Mouse (Mus musculus) liver, embryonic 16.5 days (tissue): ENCODE data around the gene Ppp6r1. TPM values are rescaled to one million over a fixed set of nuclear protein-coding genes. Genes with fewer than 3 reads are reported as not detected.

Experiments used
- ATAC-seq: fragments of 200-750 bp; cut with Nextera tagmentation; 2 replicates; pipeline ENCODE4 v1.8.0; 2017; ENCODE audit warnings: low read depth, mild to moderate bottlenecking, moderate number of reproducible peaks, moderate library complexity
- H3K27ac ChIP-seq: fragments of 300-500 bp; sonication (generic); 2 replicates; pipeline ENCODE4 v1.5.1; 2014; ENCODE audit warnings: mild to moderate bottlenecking, low read length
- H3K27me3 ChIP-seq: fragments of 300-500 bp; sonication (generic); 2 replicates; pipeline ENCODE4 v1.6.1; 2014; ENCODE audit warnings: low read depth, low read length, mixed read lengths; ENCODE audit not compliant: control insufficient read depth, insufficient read depth
- H3K36me3 ChIP-seq: fragments of 300-500 bp; sonication (generic); 2 replicates; pipeline ENCODE4 v1.6.1; 2014; ENCODE audit warnings: mild to moderate bottlenecking; ENCODE audit not compliant: control insufficient read depth, insufficient read depth
- H3K4me1 ChIP-seq: fragments of 300-500 bp; sonication (generic); 2 replicates; pipeline ENCODE4 v1.6.1; 2014; ENCODE audit warnings: low read depth, low read length, mixed read lengths; ENCODE audit not compliant: control insufficient read depth
- H3K4me2 ChIP-seq: fragments of 300-500 bp; sonication (generic); 2 replicates; pipeline ENCODE4 v1.6.1; 2014; ENCODE audit warnings: low read depth, low read length, mixed read lengths
- H3K4me3 ChIP-seq: fragments of 300-500 bp; sonication (generic); 2 replicates; pipeline ENCODE4 v1.5.1; 2014; ENCODE audit warnings: low read depth, mild to moderate bottlenecking, low read length
- H3K9ac ChIP-seq: fragments of 300-500 bp; sonication (generic); 2 replicates; pipeline ENCODE4 v1.6.1; 2014; ENCODE audit warnings: low read depth, low read length
- H3K9me3 ChIP-seq: fragments of 300-500 bp; sonication (generic); replicated peaks from 2 replicates; pipeline ENCODE4 v1.6.1; 2016; ENCODE audit warnings: low read length; ENCODE audit not compliant: control insufficient read depth
- WGBS: fragments of 180-500 bp; shearing (Covaris S2); extraction: QIAGEN DNeasy Blood & Tissue Kit; methylation state at CpG from one replicate; pipeline ENCODE4 v1.1.7; 2014; ENCODE audit not compliant: insufficient replicate concordance; 5-methylcytosine and 5-hydroxymethylcytosine counted together
- polyA plus RNA-seq: library from polyadenylated mRNA; unstranded; fragments of >200 nt; fragmentation: Nextera tagmentation; extraction: Ambion mirVana; gene quantifications from 2 replicates; pipeline ENCODE4 v1.2.1, GENCODE M21; 2015

The Ppp6r1 gene
- polyA plus RNA-seq, 1 experiment from 2014 or later: 3.4 TPM

DNA sequence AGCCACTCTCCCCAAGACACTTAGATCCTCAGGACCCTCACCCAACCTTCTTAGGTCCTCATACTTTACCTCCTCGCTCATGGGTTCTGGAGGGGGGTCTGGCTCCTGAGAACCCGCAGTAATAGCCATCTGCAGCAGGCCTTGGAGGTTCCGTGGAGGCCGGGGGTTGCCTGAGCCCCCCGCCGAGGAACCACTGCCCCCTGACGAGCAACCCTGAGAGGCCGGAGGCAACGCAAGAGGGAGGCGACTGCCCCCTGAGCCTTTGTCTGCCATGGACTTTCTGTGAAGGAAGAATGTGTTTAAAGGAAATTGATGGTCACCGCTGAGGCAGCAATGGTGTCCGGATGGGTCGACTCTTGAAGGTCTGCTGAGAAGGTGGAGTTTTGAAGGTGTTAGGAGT, 25.4 kb upstream of the Ppp6r1 start:
- Histone ChIP-seq H3K9me3 (no peaks in the 10 kb centered on the region), H3K27ac (no peak overlapping the region; the same call in 1 of the 2 replicates), H3K9ac (peak overlapping the region; percentile 68), H3K4me2 (peak overlapping the region; percentile 74), H3K27me3 (no peaks in the 10 kb centered on the region), H3K4me3 (peak overlapping the region; percentile 86), H3K36me3 (peaks cover 5% of the 10 kb centered on the region; the same call in 1 of the 2 replicates), H3K4me1 (peaks cover 9% of the 10 kb centered on the region)
- ATAC-seq: no peak
- WGBS: 2% methylated on average over 13 of the region's 13 CpGs

DNA sequence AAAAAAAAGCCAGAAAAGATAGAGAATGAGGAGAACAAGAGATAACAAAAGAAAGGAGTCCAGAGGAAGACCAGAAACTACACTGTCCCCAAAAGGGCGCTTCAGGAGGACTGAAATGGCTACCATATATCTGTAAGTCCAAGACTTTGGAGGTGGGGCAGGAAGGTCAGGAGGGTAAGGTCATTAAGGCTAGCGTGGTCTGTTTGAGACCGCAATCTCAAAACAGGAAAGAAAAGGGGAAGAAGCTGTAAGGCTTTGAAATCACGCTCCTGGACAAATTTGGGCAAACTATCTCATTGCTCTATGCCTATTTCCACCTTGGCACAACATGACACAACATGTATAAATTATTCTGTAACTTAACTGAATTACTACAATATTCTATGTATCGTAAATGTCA, 24.5 kb upstream of the Ppp6r1 start:
- no peak overlapping the region for H3K9ac ChIP-seq
- H3K4me3 ChIP-seq: no peak overlapping the region
- no peak for ATAC-seq
- H3K27me3 ChIP-seq: no peaks in the 10 kb centered on the region
- WGBS: 51% methylated on average over 5 of the region's 5 CpGs
- peaks cover 5% of the 10 kb centered on the region; the same call in 1 of the 2 replicates for H3K36me3 ChIP-seq
- no peak overlapping the region for H3K4me2 ChIP-seq
- no peaks in the 10 kb centered on the region for H3K9me3 ChIP-seq
- no peak overlapping the region for H3K27ac ChIP-seq
- peaks cover 9% of the 10 kb centered on the region for H3K4me1 ChIP-seq

DNA sequence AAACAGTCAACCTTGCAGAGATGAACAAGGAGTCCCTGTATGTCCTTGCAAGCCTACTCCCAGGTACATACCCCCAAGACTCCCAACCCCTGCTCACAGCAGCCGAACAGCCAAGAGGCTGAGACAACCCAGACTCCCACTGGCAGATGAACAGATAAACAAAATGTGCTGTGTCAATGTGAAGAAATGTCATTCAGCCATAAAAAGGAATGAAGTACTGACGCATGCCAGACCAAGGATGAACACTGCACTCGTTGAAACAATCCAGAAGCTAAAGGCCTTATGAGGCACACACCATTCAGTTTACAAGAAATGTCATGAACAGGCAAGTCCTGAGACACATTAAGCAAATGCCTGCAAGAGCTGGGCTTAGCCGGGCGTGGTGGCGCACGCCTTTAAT, 16.4 kb upstream of the Ppp6r1 start:
- Histone ChIP-seq H3K4me1 (peaks cover 28% of the 10 kb centered on the region), H3K9ac (no peak overlapping the region), H3K27ac (no peak overlapping the region), H3K4me2 (no peak overlapping the region), H3K9me3 (no peaks in the 10 kb centered on the region), H3K4me3 (no peak overlapping the region), H3K27me3 (no peaks in the 10 kb centered on the region), H3K36me3 (no peaks in the 10 kb centered on the region)
- WGBS: 75% methylated on average over 7 of the region's 7 CpGs
- ATAC-seq: no peak

DNA sequence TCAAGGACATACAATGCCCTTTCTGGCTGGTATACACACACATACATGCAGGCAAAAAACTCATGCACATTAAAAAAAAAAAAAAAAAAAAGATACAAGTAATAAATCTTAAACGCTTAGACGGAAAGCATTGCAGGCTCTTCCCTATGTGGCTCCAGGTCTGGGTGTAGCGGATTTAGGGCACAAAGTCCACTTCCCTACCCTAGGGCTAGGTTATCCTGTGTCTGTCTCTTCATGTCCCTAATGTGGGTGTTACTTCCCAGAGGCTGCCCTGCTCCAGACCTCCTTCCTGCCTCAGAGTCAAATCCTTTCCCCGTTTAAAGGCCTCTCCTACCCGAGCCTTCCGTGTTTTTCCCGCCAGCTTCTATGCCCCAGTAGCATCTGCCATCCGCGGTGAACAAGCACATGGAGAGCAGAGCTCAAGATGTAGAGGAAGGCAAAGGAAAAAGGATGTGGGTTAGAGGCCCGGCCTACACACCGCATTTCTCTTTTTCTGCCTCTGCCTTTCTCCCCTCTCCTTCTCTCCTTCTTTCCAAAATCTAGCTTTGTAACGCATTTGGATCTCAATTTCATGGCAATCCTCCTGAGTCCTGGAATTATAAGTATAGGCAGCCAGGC, 15.4 kb upstream of the Ppp6r1 start:
- Histone ChIP-seq H3K36me3 (no peaks in the 10 kb centered on the region), H3K27ac (no peak overlapping the region), H3K4me1 (peaks cover 34% of the 10 kb centered on the region), H3K9me3 (no peaks in the 10 kb centered on the region), H3K27me3 (no peaks in the 10 kb centered on the region), H3K4me3 (no peak overlapping the region), H3K9ac (no peak overlapping the region), H3K4me2 (no peak overlapping the region)
- 70% methylated on average over 12 of the region's 12 CpGs for WGBS
- no peak for ATAC-seq

DNA sequence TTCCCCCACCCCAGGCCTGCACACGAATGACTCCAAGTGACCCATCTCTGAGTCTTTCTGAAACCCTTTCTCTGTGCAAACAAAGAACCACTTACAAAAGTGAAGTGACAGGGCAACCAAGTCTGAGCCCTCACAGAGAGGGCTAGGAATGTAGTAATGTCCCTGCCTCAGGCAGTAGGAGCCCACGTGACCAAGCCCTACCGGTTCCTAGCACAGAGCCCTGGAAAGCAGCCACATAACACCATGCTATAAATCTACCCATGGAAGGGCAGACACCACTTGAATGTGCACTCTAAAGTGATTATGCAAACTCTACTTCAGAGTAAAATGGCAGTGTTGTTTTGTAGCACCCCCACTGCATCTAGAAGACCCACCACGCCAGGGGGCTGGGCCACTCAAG, 13.1 kb upstream of the Ppp6r1 start:
- Histone ChIP-seq H3K4me2 (no peak overlapping the region), H3K9ac (0 out of 2 replicates have a peak overlapping the region, but pooled peaks have one; percentile 16), H3K27me3 (no peaks in the 10 kb centered on the region), H3K9me3 (no peaks in the 10 kb centered on the region), H3K4me1 (peaks cover 34% of the 10 kb centered on the region), H3K4me3 (no peak overlapping the region), H3K36me3 (peaks cover 5% of the 10 kb centered on the region), H3K27ac (peak overlapping the region; percentile 88)
- no peak for ATAC-seq
- 74% methylated on average over 4 of the region's 4 CpGs for WGBS

DNA sequence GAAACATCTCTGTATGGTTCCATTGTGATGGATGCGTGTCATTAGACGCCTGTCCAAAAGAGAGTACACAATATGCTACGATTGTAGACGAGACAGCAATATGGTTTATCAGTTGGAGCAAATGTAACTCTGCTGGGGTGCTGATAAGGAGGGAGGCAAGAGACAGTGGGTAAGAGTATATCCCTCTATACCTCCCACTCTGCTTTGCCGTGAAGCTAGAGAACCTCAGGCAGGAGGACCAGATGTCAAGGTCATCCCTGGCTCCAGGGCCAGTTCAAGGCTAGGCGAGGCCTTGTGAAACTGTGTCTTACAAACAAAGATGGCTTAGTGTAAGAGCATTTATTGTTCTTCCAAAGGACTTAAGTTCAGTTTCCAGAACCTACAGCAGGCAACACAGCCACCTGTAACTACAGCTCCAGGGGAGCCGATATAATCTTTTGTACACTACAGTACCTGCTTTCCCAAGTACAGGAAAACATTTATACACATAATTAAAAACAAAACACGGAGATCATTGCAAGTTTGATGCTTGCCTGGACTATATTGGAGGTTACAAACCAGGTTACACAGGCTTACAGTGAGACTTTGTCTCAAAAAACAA, 11.9 kb upstream of the Ppp6r1 start:
- Histone ChIP-seq H3K4me3 (no peak overlapping the region), H3K27ac (peak overlapping the region; percentile 88), H3K9ac (peak overlapping the region; percentile 46), H3K27me3 (no peaks in the 10 kb centered on the region), H3K9me3 (no peaks in the 10 kb centered on the region), H3K4me2 (peak overlapping the region; percentile 51), H3K36me3 (peaks cover 8% of the 10 kb centered on the region), H3K4me1 (peaks cover 32% of the 10 kb centered on the region)
- WGBS: 32% methylated on average over 8 of the region's 8 CpGs
- ATAC-seq: peak; percentile 98

DNA sequence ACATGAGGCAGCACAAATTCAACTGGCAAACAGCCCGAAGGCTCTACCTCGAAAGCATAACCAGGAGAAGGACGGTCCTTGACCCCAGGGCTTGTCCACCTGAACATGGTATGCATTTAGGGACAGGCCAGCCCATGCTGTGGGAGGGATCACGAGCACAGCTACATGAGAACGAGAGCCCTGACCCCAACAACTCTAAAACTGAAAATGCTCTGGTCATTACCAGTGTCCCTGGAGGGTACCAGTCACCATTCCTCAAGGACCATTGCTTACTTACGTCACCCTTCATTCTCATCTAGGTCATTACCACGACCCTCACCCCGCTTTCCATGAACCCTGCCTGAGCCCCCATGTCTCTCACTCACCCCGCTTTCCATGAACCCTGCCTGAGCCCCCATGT, 10.3 kb upstream of the Ppp6r1 start:
- no peak overlapping the region for H3K4me2 ChIP-seq
- ATAC-seq: no peak
- no peak overlapping the region for H3K9ac ChIP-seq
- H3K27ac ChIP-seq: no peak overlapping the region
- H3K4me1 ChIP-seq: peaks cover 28% of the 10 kb centered on the region
- no peaks in the 10 kb centered on the region for H3K27me3 ChIP-seq
- WGBS: 89% methylated on average over 9 of the region's 9 CpGs
- peaks cover 8% of the 10 kb centered on the region for H3K36me3 ChIP-seq
- H3K9me3 ChIP-seq: no peaks in the 10 kb centered on the region
- H3K4me3 ChIP-seq: no peak overlapping the region

DNA sequence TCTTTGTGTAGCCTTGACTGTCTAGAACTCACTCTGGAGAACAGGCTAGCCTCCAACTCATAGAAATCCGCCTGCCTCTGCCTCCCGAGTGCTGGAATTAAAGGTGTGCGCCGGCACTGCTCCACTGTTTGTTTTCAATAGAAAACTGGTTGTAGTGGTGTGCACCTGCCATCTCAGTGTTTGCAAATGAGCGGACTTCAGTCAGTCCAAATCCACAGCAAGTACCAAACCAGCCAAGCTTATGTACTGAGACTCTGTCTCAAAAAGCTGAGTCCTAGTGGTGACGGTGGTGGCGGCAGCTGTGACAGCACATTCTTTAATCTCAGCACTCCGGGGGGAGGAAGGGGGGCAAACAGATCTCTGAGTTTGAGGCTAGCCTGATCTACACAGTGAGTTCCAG, 9.7 kb upstream of the Ppp6r1 start:
- Histone ChIP-seq H3K9ac (no peak overlapping the region), H3K9me3 (no peaks in the 10 kb centered on the region), H3K27ac (no peak overlapping the region), H3K4me2 (no peak overlapping the region), H3K27me3 (no peaks in the 10 kb centered on the region), H3K4me1 (peaks cover 30% of the 10 kb centered on the region), H3K4me3 (no peak overlapping the region), H3K36me3 (peaks cover 8% of the 10 kb centered on the region)
- ATAC-seq: no peak
- WGBS: 86% methylated on average over 8 of the region's 8 CpGs

DNA sequence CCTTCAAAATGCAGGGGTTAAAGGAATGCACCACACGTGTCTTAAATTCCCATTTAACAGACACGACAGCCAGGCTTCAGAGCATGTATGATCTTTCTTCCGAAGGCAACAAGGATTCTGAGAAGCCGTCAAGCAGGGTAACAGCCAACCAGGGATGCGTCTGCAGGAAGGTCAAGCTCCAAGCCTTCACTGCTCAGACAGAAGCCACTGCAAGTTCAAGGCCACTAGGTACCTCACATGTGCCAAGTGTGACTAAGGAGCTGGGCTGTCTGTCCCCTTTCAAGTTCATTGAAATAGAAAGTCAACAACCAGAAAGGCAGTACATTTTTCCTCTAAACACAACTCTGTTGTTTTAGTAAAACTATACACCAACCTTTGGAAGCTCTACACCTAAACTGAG, 8.1 kb upstream of the Ppp6r1 start:
- Histone ChIP-seq H3K4me2 (no peak overlapping the region), H3K4me1 (peaks cover 28% of the 10 kb centered on the region), H3K36me3 (peaks cover 8% of the 10 kb centered on the region), H3K27ac (no peak overlapping the region), H3K9me3 (no peaks in the 10 kb centered on the region), H3K9ac (no peak overlapping the region), H3K27me3 (no peaks in the 10 kb centered on the region), H3K4me3 (no peak overlapping the region)
- no peak for ATAC-seq
- WGBS: 88% methylated on average over 5 of the region's 5 CpGs
